Mouse (Mus musculus) central nervous system, embryonic 18 days (tissue): ENCODE data around the gene Capn6. TPM values are rescaled to one million over a fixed set of nuclear protein-coding genes. Genes with fewer than 3 reads are reported as not detected.

ENCODE experiments used
- polyA plus RNA-seq: library from polyadenylated mRNA; depleted of rRNA; stranded (reverse); fragments of >200 nt; gene quantifications from 2 replicates; pipeline ENCODE4 v1.2.3, GENCODE M21; 2012; rRNA removed

Capn6 gene
- polyA plus RNA-seq: 6.8 and 17.9 TPM in 2 replicates

GRCm38 (mm10) chrX:143827212-143827611 lies at the start of gene Capn6:
TSS of gene Capn6 (minus strand) at chrX:143827414.

Other genes starting within 250 kb of the Capn6 start
- 243 and 249 TPM in 2 replicates for gene Dcx, start 105.9 kb upstream of the Capn6 start, polyA plus RNA-seq